Mouse (Mus musculus): ENCODE measurements at regions not wholly inside any gene's neighbourhood (a gene's known extent, or its start where the extent isn't known, plus 50 kb on each side); places are given as distances from the start of the nearest gene placed in this dataset.

GRCm38 (mm10) chr2:139362245-139362847 lies 131.4 kb upstream of the Sptlc3 start:
- no peak for DNase-seq (ENCODE audit: low read depth)

DNA sequence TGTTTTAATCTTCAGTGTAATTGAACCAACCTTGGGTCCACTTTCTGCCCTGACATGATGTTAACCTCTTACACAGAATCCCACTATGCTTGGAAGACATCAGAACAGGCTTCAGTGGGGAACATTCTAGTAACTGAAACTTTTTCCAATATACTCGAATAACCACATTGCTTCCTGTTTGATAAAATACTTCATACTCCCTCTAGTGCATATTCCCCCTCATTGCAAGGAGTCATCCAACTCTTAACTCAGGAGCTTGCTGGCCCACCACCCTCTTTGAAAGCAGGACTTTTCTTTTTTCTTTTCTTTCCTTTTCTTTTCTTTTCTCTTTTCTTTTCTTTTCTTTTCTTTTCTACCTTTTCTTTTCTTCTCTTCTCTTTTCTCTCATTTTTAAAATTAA lies 123.6 kb upstream of the Sptlc3 start:
- no peak for DNase-seq (ENCODE audit: low read depth)

- DNase-seq (ENCODE audit: low read depth): no peak
These were observed 113.4 kb upstream of the Sptlc3 start for GRCm38 (mm10) chr2:139380285-139380684.

GRCm38 (mm10) chr2:139381628-139382027 lies 112.1 kb upstream of the Sptlc3 start:
- DNase-seq (ENCODE audit: low read depth): peak; percentile 17

DNA sequence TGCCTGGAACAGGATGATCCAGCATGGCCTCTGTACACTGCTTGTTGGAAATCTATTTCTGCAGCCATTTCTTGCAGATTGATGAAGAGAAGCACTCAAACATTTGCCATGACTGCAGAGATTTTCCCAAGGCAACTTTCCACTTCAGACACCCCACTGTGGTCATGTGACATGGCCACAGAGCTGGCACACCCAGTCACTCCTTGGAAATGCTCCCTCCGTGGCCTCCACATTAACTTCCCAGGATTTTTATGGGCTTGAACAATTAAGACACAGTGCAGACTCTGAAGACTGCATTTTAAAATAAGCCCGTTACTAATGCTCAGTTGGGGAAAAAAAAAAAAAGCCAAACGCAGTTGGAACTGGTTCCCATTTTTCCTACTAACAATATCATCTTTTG lies 80.2 kb upstream of the Sptlc3 start:
- no peak for DNase-seq (ENCODE audit: low read depth)

GRCm38 (mm10) chr2:139417506-139417905 lies 76.2 kb upstream of the Sptlc3 start:
- DNase-seq (ENCODE audit: low read depth): no peak

DNA sequence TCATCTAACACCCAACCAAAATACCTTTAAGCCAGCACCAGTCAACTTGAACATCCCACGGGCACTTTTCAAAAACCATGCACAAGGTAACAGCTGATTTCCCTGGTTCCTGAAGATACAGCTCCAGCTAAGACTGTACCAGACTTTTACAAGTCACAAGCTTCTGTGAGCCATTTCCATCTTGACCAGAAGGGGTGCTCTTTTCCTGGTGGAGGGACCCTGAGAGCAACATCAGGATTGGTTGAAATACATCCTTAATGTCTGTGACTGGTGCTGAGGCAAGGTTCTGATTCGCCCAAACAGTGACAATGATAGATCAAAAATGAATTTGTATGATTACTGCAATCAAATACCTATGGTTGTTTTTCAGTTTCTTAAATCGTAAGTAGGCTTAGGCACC lies 71.0 kb upstream of the Sptlc3 start:
- no peak for DNase-seq (ENCODE audit: low read depth)

DNA sequence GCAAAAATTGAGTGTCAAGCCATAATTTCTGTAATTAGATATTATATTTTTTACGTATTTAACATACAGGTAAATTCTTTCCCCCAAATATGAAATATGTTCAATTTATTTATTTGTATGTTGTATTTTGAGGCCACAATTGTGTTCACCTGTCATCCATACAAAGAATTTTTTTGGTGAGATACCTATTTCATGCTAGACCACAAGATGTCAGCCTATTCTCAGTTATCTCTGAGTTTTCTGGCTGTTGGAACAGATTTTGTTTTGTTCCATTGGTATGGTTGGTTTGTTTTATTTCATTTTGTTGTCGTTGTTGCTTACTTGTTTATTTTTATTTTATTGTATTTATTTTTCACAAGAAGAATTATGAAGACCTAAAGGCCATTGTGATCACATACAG lies 70.3 kb upstream of the Sptlc3 start:
- no peak for DNase-seq (ENCODE audit: low read depth)

All from naive thymus-derived CD4-positive, alpha-beta T cell, adult 2 months (primary cell).